Mouse (Mus musculus): Measurements from ENCODE around the gene Hmcn2. TPM values are rescaled to one million over a fixed set of nuclear protein-coding genes. Genes with fewer than 3 reads are reported as not detected.

The Hmcn2 gene
- total RNA-seq (2014; fragmentation: Nextera tagmentation) = 0.85 TPM in 1 of 2 replicates, not detected in the other
- total RNA-seq (2017) = not detected in 2 replicates

DNA sequence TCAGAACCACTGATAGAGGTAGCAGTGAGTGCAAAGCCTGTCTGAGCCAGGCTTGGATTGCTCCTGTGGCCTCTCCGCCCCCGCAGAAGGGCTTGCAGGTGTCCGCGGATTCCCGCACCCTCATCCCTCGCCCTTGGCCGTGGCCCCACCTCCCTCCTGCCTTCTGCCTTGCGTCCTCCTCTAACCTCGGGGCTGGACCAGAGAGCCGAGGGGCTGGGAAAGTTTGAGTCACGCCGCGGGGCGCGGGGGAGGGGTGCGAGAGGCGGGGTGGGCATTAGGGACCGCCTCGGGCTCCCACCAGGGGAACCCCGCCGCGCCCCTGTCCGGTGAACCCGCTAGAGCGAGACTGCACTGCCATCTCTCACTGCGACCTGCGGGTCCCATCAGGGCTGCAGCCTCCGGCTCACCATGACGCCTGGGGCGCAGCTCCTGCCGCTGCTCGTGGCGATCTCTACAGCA lies at the start of gene Hmcn2:
Gene Hmcn2, plus strand, starts transcription at position 409 of the 459 bp plus-strand sequence.
- ATAC-seq (replicated peaks; ENCODE audit: low FRiP score, low TSS enrichment, poor library complexity, severe bottlenecking) = no peak

DNA sequence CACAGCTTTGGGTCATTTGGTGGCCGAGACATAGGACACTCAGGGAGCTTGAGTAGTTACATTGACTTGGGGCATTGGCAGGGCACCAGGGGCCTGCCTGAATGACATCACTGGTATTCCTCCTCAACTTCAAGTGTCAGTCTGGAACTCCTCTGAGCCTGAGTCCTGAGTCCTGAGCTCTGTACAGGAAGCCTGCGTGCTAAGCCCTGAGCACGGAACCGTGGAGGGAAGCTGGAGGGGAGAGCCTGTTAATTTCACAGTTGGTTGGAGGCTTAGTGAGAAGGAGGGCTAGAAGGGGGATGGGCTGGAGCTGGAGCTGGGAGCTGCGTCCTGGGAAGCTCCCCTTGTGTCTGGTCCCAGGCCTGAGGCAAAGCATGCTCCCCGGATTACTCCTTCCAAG lies 46.8 kb upstream of the Hmcn2 start:
- ATAC-seq (replicated peaks; ENCODE audit: low FRiP score, low TSS enrichment, poor library complexity, severe bottlenecking) = no peak

DNA sequence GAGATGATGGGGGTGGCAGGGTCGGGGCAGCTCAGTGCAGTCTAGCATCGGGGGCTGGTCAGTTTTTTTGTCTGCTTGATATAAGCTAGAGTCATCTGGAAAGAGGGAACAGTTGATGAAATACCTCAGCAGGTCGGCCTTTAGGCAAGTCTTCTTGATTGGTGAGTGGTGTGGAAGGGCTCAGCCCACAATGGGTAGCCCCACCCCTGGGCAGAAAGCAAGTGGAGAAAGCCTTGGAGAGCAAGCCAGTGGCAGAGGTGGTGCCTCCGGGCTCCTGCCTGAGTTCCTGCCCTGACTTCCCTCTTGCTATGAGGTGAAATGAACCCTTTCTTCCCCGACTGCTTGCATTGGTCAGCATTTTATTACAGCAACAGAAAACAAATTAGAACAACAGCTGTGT lies 45.6 kb upstream of the Hmcn2 start:
- ATAC-seq (replicated peaks; ENCODE audit: low FRiP score, low TSS enrichment, poor library complexity, severe bottlenecking) = no peak

DNA sequence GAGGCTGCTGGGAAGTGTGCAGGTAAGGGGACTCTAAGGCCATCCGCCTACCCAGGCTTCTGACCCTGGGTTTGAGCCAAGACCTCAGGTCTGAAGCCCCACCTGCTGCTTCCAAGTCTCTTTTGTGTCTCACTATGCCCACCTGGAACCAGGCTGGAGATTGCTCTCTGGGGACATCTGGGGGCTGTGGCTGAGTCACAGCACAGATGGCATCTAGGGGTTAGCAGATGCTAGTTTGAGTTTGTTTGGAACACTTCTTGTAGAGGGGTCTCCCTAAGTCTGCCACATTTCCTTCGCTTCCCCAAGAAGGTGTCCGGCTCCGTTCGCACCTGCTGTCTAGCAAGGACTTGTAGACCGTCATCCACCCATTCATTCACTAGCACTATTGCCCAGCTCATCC lies 45.0 kb upstream of the Hmcn2 start:
- no peak for ATAC-seq (replicated peaks; ENCODE audit: low FRiP score, low TSS enrichment, poor library complexity, severe bottlenecking)

DNA sequence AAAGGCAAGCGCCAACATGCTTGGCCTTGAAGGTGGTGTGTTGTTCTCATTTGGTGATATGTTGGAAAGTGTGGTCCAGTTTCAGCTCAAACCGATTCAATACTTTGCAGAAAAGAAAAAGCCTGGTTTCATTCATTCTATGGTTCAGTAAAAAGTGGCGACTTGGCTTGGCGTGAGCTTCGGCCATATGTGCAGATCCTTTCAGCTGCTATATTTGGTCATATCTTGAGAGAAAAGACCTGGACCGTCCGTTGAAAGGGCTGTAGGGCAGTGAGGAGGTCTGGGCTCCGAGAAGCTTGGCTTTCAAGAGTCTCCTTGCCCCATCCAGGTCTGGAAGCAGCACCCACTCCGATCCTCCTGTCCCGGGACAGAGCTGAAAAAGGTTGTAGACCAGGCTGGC lies 44.4 kb upstream of the Hmcn2 start:
- ATAC-seq (replicated peaks; ENCODE audit: low FRiP score, low TSS enrichment, poor library complexity, severe bottlenecking) = no peak

DNA sequence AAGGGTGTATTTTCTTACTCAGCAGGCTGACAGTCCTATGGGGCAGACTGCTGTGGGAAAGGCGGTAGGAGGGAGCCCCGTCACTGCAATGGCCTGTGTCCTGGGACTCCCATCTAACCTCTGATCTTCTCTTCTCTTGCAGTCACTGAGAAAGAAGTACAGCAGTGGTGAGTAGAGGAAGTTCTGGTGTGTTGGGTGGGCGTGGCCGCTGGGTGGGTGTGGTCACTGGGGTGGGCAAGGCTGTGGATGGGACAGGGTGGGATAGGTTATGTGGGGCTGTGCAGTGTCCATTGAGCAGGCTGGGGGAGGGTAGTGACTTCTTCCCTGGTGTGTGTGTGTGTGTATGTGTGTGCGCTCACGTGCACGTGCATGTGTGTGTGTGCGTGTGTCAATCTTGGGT lies 43.7 kb upstream of the Hmcn2 start:
- ATAC-seq (replicated peaks; ENCODE audit: low FRiP score, low TSS enrichment, poor library complexity, severe bottlenecking) = no peak

DNA sequence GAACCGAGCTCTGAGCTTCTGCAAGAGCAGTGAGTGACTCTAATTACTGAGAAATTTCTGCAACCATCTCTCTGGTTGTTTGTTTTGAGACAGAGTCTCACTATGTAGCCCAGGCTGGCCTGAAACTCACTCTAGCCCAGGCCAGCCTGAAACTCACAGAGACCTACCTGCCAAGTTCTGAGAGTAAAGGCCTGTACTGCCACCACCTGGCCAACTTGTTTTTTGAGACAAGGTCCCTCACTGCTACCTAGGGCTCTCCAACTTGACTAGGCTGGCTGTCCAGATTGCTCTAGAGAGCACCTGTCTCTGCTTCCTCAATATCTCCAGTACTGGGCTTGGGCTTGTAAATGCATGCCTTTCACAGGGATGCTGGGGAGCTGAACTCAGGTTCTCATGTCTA lies 43.1 kb upstream of the Hmcn2 start:
- no peak for ATAC-seq (replicated peaks; ENCODE audit: low FRiP score, low TSS enrichment, poor library complexity, severe bottlenecking)

DNA sequence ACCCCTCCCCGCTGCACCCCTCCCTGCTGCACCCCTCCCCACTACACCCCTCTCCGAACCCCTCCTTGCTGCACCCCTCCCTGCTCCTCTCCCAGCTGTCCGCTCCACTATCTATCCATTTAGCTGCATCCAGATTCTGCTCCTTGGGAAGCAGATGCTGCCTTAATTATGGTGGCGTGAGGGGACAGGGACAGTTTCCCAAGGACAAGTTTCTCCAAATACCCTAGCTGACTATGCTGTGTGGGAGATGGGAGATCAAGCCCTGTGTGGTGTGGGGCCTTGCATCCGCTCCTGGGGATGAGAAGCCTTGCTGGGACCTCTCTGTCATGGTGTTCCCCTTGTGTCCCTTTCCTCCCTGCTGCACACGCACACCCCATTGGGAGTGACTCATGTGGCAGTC lies 39.2 kb upstream of the Hmcn2 start:
- ATAC-seq (replicated peaks; ENCODE audit: low FRiP score, low TSS enrichment, poor library complexity, severe bottlenecking) = no peak

DNA sequence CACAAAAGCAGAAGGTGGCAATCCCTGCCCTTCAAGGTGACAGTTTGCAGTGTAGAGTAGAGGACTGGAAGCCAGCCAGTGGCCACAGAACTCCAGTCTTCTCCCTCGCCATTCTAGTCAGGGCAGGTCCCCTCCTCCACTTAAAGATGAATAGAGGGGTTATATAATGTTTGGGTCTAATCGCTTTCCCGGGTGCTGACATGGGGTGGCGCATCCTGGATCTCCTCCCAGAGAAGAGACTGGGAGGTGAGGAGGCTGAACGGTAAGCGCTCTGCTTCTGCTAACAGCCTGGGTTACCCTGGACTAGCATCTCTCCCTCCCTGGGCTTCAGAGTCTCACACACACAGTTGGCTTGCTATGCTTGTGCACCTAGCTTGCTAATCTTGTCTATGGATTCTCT lies 36.4 kb upstream of the Hmcn2 start:
- no peak for ATAC-seq (replicated peaks; ENCODE audit: low FRiP score, low TSS enrichment, poor library complexity, severe bottlenecking)

DNA sequence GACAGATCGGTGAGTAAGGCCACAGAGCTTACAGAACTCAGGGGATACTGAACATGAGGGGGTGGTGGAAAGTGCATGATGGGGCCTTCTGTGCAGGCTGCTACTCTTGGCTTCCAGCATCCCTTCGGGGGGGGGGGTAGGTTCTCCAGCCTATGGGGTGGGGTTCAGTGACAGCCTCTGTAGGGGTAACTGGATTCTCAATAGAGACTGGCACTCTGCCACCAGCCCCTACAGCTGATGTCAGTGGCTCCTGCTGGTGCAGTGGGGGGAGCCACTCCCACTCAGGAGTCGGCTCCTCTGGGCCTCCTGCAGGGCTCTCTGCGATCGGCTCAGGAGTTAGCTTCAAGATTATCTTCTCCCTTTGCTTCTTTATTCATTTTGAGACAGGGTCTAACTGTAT lies 35.7 kb upstream of the Hmcn2 start:
- no peak for ATAC-seq (replicated peaks; ENCODE audit: low FRiP score, low TSS enrichment, poor library complexity, severe bottlenecking)

DNA sequence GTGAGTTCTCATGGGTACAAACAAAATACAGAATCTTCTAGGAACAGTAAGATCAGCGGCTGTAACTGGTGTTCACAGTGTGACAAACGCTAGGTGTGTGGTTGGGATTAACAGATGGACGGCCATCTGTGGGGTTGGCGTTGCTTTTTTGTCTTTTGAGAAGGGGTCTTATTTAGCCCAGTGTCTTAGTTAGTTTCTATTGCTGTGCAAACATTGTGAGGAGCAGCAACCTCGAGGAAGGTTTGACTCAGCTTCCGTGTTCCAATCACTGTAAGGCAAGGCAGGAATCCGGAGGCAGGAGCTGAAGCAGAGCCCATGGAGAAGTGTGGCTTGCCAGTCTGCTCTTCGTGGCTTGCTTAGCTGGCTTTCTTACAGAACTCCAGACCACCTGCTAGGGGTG lies 33.1 kb upstream of the Hmcn2 start:
- no peak for ATAC-seq (replicated peaks; ENCODE audit: low FRiP score, low TSS enrichment, poor library complexity, severe bottlenecking)

DNA sequence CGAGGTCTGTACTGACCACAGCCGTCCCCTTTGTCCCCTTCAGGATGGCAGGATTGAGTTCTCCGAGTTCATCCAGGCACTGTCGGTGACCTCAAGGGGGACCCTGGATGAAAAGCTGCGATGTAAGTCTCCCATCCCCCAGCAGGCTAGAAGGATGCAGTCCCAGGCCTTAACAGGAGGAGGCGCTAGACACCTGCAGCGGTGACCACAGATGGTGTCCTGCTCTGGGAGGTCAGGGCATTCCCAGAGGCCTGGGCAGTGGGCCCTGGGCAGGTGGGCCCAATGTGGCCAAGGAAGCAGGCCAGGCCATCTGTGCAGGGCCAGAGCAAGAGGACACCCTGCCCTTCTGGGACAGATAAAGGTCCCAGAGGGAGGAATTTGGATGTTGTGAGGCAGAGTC lies 31.9 kb upstream of the Hmcn2 start:
- 0 out of 2 replicates have a peak, but pooled peaks have one; percentile 23 for ATAC-seq (replicated peaks; ENCODE audit: low FRiP score, low TSS enrichment, poor library complexity, severe bottlenecking)

DNA sequence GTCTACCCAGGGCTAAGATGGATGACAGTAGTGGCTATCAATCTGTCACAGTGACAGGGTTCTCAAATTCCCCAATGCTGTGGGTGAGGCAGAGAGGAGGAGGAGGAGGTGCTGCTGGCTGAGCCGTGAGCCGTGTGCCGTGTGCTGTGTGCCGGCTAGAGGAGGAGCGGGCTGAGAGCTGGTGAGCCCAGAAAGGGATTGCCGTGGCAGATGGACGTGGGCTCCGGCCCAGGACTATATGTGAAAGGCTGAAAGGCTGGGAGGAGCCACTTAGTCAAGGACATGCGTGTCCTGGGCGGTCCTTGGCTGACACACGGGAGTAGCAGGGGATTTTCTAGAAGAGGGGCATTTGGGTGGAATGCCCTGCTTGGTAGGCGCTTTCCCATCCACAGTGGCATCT lies 31.3 kb upstream of the Hmcn2 start:
- no peak for ATAC-seq (replicated peaks; ENCODE audit: low FRiP score, low TSS enrichment, poor library complexity, severe bottlenecking)

DNA sequence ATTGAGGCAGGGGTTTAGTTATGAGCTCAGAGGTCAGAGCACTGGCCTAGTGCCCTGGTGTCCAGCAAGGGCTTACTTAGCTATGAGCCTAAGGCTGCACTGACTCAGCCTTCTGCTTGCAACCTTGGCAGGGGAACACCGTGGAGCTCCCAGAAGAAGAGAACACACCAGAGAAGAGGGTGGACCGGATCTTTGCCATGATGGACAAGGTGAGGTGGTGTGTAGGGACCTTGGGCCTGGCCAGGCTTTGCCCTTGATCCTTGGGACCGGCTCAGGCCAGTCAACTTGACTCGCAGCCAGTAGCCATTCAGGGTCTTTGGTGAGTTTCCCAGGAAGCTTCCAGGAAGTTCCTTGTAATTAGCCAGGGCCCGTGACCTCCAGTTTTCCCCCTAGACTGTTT lies 29.7 kb upstream of the Hmcn2 start:
- ATAC-seq (replicated peaks; ENCODE audit: low FRiP score, low TSS enrichment, poor library complexity, severe bottlenecking) = no peak

DNA sequence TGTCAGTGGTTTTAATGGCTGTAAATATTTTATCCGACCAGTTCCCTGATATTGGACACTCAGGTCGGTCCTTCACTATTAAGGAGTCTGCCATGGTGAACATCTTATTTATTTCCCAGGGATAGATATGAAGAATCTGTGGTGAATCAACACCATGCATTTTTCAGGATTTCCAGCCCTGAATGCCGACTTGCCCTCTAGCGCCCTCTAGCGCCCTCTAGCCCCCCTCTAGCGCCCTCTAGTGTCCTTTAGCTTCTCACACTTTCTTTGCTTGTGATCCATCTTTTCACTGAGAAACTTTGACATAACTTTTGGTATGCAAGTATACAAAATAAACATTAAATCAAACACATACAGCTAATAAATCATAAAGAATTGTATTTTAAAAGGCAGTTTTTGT lies 22.8 kb upstream of the Hmcn2 start:
- ATAC-seq (replicated peaks; ENCODE audit: low FRiP score, low TSS enrichment, poor library complexity, severe bottlenecking) = no peak

DNA sequence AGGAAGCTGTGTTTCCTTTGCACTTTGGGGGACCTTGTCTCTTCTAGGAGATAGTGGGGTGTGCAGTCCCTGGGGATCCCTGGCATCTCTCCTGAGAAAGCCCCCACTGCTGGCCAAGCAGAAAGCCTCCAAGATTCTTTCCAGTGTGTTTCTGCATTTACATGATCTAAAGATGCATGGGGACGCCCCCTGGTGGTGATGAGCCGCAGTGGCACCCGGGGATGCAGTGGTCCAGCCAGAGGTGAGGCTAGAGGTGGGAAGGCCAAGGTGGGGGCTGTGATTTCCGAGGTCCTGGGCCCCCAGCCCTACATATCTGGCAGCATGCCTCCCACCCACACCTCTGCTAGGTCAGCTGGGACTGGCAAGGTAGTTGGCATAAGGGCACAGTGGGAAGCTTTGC lies 19.2 kb upstream of the Hmcn2 start:
- peak; percentile 47; the same call in 1 of the 2 replicates for ATAC-seq (replicated peaks; ENCODE audit: low FRiP score, low TSS enrichment, poor library complexity, severe bottlenecking)

DNA sequence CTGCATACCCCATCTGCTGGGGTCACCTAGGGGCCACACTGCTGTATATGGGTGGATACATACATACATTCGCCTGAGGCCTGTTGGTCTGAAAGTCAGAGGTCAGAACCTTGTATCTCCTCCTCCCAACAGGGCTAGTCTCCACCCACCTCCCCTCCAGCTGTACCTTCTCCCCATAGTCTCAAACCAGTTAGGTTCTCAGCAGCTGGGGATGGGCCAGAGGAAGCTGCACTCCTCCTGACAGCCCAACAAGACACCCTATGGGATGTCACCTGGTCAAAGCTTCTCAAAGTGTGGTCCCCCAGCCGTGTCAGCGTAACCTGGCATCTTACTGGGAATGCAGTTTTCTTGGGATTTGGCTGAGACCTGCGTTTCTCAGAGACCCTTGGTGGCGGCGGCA lies 17.8 kb upstream of the Hmcn2 start:
- no peak for ATAC-seq (replicated peaks; ENCODE audit: low FRiP score, low TSS enrichment, poor library complexity, severe bottlenecking)

DNA sequence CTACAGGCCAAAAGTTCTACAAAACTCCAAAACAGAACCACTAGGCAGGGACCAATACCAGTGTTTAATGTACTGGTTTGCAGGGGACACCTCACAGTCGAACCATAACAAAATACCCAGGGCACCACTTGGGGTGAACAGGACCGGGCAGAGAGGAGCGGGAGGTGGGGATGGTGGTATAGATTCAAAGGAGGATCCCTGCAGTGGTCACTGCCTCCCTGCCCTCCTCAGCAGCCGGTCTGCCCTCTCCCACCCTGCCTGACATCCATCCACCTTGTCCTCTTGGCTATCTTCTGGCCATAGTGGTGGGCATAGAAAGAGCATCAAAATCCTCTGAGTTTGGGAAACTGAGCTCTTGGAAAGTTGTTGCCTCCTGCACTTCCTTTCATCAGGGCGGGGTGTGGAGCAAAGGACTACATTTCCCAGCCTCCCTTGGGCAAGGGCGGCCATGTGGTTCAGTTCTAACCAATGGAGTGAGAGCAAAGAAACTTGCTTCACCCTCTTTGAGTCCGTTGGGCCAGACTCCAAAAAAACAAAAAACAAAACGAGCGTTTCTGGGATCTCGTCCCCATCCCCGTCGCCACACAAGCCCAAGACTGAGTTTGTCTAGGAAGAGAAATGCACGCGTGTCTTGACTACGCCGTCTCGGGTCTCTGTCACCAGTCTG lies 16.5 kb upstream of the Hmcn2 start:
- ATAC-seq (replicated peaks; ENCODE audit: low FRiP score, low TSS enrichment, poor library complexity, severe bottlenecking) = peak; percentile 80

DNA sequence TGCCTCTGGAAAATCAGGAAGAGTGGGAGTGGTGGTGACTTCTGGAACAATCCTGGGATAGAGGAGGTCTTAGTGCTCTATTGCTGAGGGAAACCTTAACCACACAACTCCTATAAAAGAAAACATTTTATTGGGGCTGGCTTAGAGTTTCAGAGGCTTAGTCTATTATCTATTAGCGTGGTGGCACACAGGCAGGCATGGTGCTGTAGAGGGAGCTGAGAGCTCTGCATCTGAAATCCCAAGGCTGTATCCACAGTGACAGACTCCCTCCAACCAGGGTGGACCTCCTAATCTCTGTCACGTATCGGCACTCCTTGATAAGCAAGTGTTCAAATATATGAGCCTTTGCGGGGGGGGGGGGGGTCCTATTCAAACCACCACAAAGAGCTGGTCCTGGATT lies 15.4 kb upstream of the Hmcn2 start:
- no peak for ATAC-seq (replicated peaks; ENCODE audit: low FRiP score, low TSS enrichment, poor library complexity, severe bottlenecking)

DNA sequence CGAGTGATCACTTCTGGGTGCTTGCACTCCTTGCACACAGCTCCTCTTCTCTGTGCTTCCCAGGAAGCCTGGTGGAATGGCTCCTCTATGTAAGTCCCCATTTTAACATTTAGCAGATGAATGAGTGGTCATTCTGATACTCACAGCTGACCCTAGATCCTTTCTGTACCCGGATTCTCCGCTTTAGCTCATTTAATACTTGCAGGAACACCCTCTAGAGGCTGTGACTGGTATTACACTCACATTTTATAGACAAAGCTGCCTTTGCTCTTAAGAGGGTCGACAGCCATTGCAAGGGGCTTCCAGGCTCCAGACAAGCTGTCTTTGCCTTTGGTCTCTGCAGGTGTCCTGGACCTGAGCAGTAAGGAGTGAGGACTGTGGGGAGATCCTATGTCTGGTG lies 14.9 kb upstream of the Hmcn2 start:
- no peak for ATAC-seq (replicated peaks; ENCODE audit: low FRiP score, low TSS enrichment, poor library complexity, severe bottlenecking)

DNA sequence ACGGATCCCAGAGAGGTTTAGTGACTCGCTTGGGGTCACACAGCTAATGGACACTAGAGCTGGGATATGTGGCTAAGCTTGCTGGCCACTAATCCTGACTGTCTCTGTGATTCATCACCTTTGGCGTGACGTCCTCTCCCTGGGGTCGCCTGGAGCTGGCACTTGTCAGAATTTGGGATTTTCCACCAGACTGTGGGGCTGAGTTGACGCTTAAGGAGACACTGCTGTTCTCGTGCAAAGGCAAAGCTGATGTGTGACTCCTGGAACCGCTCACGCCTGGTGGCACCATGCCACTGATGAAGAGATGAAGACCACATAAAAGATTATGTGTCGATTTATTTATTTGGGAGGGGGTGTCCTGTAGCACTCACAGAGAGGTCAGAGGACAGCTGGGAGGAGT lies 14.2 kb upstream of the Hmcn2 start:
- ATAC-seq (replicated peaks; ENCODE audit: low FRiP score, low TSS enrichment, poor library complexity, severe bottlenecking) = no peak

DNA sequence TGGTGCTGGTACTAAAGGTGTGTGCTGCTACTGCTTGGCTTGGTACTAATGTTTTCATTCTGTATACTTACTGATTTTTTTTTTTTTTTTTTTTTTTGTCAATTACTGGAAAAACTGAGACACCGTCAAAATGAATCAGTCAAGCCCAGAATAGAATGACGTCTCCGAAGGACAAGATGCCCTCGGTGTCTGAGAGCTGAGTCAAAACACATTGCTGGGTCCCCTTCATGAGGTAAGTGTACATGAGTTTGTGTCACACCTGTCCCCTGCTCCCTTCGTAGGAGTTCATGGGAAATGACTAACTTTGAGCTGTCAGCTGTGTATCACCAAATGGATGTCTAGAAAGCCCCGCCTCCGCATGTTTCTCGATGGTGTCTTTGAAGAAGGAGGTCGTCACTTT lies 11.0 kb upstream of the Hmcn2 start:
- ATAC-seq (replicated peaks; ENCODE audit: low FRiP score, low TSS enrichment, poor library complexity, severe bottlenecking) = no peak

Data from megakaryocyte-erythroid progenitor cell, adult 5-6 weeks (primary cell).